Mouse (Mus musculus) limb, embryonic 15.5 days (tissue): ENCODE data around the gene Cbfa2t2. TPM values are rescaled to one million over a fixed set of nuclear protein-coding genes. Genes with fewer than 3 reads are reported as not detected.

Experiments used
- ATAC-seq: fragments of 200-750 bp; cut with Nextera tagmentation; 2 replicates; pipeline ENCODE4 v1.8.0; 2017; ENCODE audit warnings: low read depth, moderate TSS enrichment; ENCODE audit not compliant: insufficient number of reproducible peaks, low FRiP score, low TSS enrichment
- H3K27ac ChIP-seq: fragments of 300-500 bp; sonication (generic); 2 replicates; pipeline ENCODE4 v1.5.1; 2015; ENCODE audit warnings: moderate library complexity, mild to moderate bottlenecking, inconsistent platforms
- H3K27me3 ChIP-seq: fragments of 300-500 bp; sonication (generic); 2 replicates; pipeline ENCODE4 v1.6.1; 2015; ENCODE audit warnings: inconsistent platforms
- H3K36me3 ChIP-seq: fragments of 300-500 bp; sonication (generic); 2 replicates; pipeline ENCODE4 v1.6.1; 2015; ENCODE audit warnings: inconsistent platforms
- H3K4me1 ChIP-seq: fragments of 300-500 bp; sonication (generic); 2 replicates; pipeline ENCODE4 v1.6.1; 2015; ENCODE audit warnings: inconsistent platforms
- H3K4me2 ChIP-seq: fragments of 300-500 bp; sonication (generic); 2 replicates; pipeline ENCODE4 v1.6.1; 2015; ENCODE audit warnings: mild to moderate bottlenecking, inconsistent platforms
- H3K4me3 ChIP-seq: fragments of 300-500 bp; sonication (generic); 2 replicates; pipeline ENCODE4 v1.5.1; 2015; ENCODE audit warnings: mild to moderate bottlenecking, inconsistent platforms
- H3K9ac ChIP-seq: fragments of 300-500 bp; sonication (generic); 2 replicates; pipeline ENCODE4 v1.6.1; 2015; ENCODE audit warnings: inconsistent platforms
- H3K9me3 ChIP-seq: fragments of 300-500 bp; sonication (generic); 2 replicates; pipeline ENCODE4 v1.6.1; 2016; ENCODE audit warnings: inconsistent platforms
- WGBS: fragments of 180-500 bp; shearing (Covaris S2); methylation state at CpG from one replicate; pipeline ENCODE4 v1.1.7; 2015; 5-methylcytosine and 5-hydroxymethylcytosine counted together
- polyA plus RNA-seq: library from polyadenylated mRNA; unstranded; fragments of >200 nt; fragmentation: Nextera tagmentation; extraction: Ambion mirVana; gene quantifications from 2 replicates; pipeline ENCODE4 v1.2.1, GENCODE M21; 2015

The Cbfa2t2 gene
- polyA plus RNA-seq, 1 experiment from 2014 or later, result 41.3 TPM

- H3K4me3 ChIP-seq, result no peak overlapping the region
- H3K9me3 ChIP-seq, result no peaks in the 10 kb centered on the region
- ATAC-seq, result no peak
- H3K9ac ChIP-seq, result no peak overlapping the region
- H3K36me3 ChIP-seq, result no peaks in the 10 kb centered on the region
- WGBS, result 43% methylated on average over 2 of the region's 2 CpGs
- peaks cover 20% of the 10 kb centered on the region; the same call in 1 of the 2 replicates for H3K4me1 ChIP-seq
- H3K27me3 ChIP-seq, result 0 out of 2 replicates have a peak, but pooled peaks cover 3% of the 10 kb centered on the region
- no peak overlapping the region for H3K4me2 ChIP-seq
- H3K27ac ChIP-seq, result no peak overlapping the region
Observed at GRCm38 (mm10) chr2:154410355-154410754, 25.9 kb upstream of the Cbfa2t2 start.

GRCm38 (mm10) chr2:154412018-154412666 is 24.1 kb upstream of the Cbfa2t2 start:
- no peak overlapping the region for H3K9ac ChIP-seq
- no peak overlapping the region for H3K27ac ChIP-seq
- WGBS, result 64% methylated on average over 7 of the region's 7 CpGs
- 0 out of 2 replicates have a peak, but pooled peaks have one; percentile 64 for ATAC-seq
- H3K4me1 ChIP-seq, result peaks cover 9% of the 10 kb centered on the region; the same call in 1 of the 2 replicates
- H3K4me3 ChIP-seq, result no peak overlapping the region
- H3K4me2 ChIP-seq, result no peak overlapping the region
- H3K27me3 ChIP-seq, result 0 out of 2 replicates have a peak, but pooled peaks cover 3% of the 10 kb centered on the region
- H3K9me3 ChIP-seq, result no peaks in the 10 kb centered on the region
- H3K36me3 ChIP-seq, result no peaks in the 10 kb centered on the region

DNA sequence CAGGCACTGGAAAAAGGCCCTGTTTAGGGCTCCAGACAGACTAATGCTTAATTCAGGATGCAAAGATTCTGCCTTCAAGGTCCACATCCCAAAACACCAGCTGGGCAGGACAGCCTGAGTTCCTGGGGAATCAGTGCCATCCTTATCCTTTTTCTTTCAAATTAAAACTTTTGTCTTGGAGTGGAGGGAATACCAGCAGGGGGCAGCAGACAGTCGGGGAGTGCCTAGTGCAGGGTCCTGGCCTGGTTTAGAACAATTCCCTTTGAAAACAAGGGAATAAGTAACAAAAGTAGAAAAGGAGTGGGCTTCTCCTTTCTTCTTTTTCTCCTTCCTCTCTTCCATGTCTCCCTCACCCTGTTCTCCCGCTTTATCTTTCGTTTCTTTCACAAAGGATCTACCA is 19.2 kb upstream of the Cbfa2t2 start:
- H3K4me3 ChIP-seq, result no peak overlapping the region
- H3K9me3 ChIP-seq, result no peaks in the 10 kb centered on the region
- no peak overlapping the region for H3K27ac ChIP-seq
- no peaks in the 10 kb centered on the region for H3K27me3 ChIP-seq
- H3K36me3 ChIP-seq, result no peaks in the 10 kb centered on the region
- peaks cover 15% of the 10 kb centered on the region for H3K4me1 ChIP-seq
- H3K9ac ChIP-seq, result no peak overlapping the region
- H3K4me2 ChIP-seq, result no peak overlapping the region
- no peak for ATAC-seq
- 17% methylated on average over 3 of the region's 3 CpGs for WGBS

GRCm38 (mm10) chr2:154418001-154418400 is 18.3 kb upstream of the Cbfa2t2 start:
- no peaks in the 10 kb centered on the region for H3K27me3 ChIP-seq
- no peak overlapping the region for H3K9ac ChIP-seq
- no peaks in the 10 kb centered on the region for H3K36me3 ChIP-seq
- no peak overlapping the region for H3K4me2 ChIP-seq
- no peaks in the 10 kb centered on the region for H3K9me3 ChIP-seq
- H3K4me3 ChIP-seq, result no peak overlapping the region
- 87% methylated on average over 7 of the region's 7 CpGs for WGBS
- ATAC-seq, result no peak
- H3K4me1 ChIP-seq, result peaks cover 15% of the 10 kb centered on the region
- H3K27ac ChIP-seq, result no peak overlapping the region

GRCm38 (mm10) chr2:154419631-154420515 is 16.4 kb upstream of the Cbfa2t2 start:
- 57% methylated on average over 9 of the region's 9 CpGs for WGBS
- Histone ChIP-seq H3K4me1 (peaks cover 15% of the 10 kb centered on the region), H3K27ac (no peak overlapping the region), H3K36me3 (no peaks in the 10 kb centered on the region), H3K4me2 (no peak overlapping the region), H3K9me3 (no peaks in the 10 kb centered on the region), H3K4me3 (no peak overlapping the region), H3K9ac (no peak overlapping the region), H3K27me3 (no peaks in the 10 kb centered on the region)
- no peak for ATAC-seq

DNA sequence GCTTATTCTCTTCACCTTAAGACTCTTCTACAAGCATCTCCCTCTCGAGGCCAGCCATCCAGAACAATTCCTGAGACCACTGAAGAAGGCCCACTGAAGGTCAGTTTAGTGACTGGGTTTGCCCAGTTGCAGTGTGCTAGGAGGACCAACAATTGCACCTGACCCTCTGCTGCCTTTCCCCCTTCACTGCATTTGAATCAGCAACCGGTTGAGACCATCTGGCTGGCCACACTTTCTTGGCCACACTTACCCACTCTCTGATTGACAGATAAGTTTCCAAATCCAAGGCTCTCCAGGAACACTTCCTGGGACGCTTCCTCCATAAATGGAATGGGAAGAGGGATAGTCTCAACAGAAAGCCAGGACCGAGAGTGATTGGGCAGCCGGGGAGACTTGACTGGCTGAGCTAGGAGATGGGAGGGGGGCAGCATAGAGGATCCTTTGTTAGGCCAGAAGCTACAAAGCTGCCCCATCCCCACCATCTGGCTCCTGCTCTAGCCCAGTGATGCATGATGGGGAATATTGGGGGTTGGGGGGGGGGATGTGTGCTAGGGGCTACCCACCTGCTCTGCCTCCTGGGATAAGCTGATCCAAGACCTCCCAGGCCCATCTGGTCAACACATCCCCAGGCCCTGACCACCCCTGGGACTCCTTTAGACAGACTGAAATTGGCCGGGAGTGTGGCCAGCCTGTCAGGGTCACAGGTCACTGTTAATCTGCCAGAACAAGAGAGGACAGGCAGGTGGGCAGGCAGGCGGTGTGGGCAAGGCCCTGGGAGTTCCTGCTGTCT is 15.1 kb upstream of the Cbfa2t2 start:
- 0 out of 2 replicates have a peak, but pooled peaks have one; percentile 44 for ATAC-seq
- Histone ChIP-seq H3K4me1 (peaks cover 17% of the 10 kb centered on the region), H3K4me3 (no peak overlapping the region), H3K27ac (no peak overlapping the region), H3K9ac (no peak overlapping the region), H3K4me2 (no peak overlapping the region), H3K9me3 (no peaks in the 10 kb centered on the region), H3K36me3 (no peaks in the 10 kb centered on the region), H3K27me3 (no peaks in the 10 kb centered on the region)
- 47% methylated on average over 7 of the region's 7 CpGs for WGBS

GRCm38 (mm10) chr2:154422181-154422580 is 14.1 kb upstream of the Cbfa2t2 start:
- H3K27ac ChIP-seq, result no peak overlapping the region
- ATAC-seq, result no peak
- no peak overlapping the region for H3K4me2 ChIP-seq
- no peak overlapping the region for H3K9ac ChIP-seq
- peaks cover 23% of the 10 kb centered on the region for H3K4me1 ChIP-seq
- no peaks in the 10 kb centered on the region for H3K36me3 ChIP-seq
- H3K9me3 ChIP-seq, result no peaks in the 10 kb centered on the region
- no peak overlapping the region for H3K4me3 ChIP-seq
- no peaks in the 10 kb centered on the region for H3K27me3 ChIP-seq
- 70% methylated on average over 5 of the region's 5 CpGs for WGBS

- Histone ChIP-seq H3K27ac (no peak overlapping the region), H3K27me3 (no peaks in the 10 kb centered on the region), H3K4me1 (peaks cover 30% of the 10 kb centered on the region), H3K36me3 (no peaks in the 10 kb centered on the region), H3K9me3 (no peaks in the 10 kb centered on the region), H3K4me2 (no peak overlapping the region), H3K9ac (no peak overlapping the region), H3K4me3 (no peak overlapping the region)
- ATAC-seq, result no peak
- 93% methylated on average over 2 of the region's 2 CpGs for WGBS
Observed at GRCm38 (mm10) chr2:154423548-154423947, 12.7 kb upstream of the Cbfa2t2 start.

DNA sequence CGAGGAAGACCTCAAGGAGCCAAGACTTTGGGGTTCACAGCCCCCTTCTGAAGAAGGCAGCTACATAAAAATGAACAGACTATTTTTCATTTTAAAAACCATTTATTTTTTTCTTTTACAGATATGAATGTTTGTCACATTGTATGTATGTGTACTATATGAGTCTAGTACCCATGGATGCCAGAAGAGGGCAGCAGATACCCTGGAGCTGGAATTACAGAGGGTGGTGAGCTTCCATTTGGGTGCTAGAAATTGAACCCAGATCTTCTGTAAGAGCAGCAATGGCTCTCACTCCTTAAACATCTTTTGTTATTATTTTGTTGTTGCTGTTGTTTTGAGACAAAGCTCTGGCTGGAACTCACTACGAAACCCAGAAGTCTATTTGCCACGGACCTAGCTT is 10.8 kb upstream of the Cbfa2t2 start:
- no peaks in the 10 kb centered on the region for H3K27me3 ChIP-seq
- no peak overlapping the region for H3K4me3 ChIP-seq
- H3K36me3 ChIP-seq, result no peaks in the 10 kb centered on the region
- H3K9ac ChIP-seq, result no peak overlapping the region
- H3K4me2 ChIP-seq, result no peak overlapping the region
- H3K4me1 ChIP-seq, result peaks cover 22% of the 10 kb centered on the region
- H3K27ac ChIP-seq, result no peak overlapping the region
- no peaks in the 10 kb centered on the region for H3K9me3 ChIP-seq
- WGBS, result 82% methylated on average over 3 of the region's 3 CpGs
- ATAC-seq, result no peak

DNA sequence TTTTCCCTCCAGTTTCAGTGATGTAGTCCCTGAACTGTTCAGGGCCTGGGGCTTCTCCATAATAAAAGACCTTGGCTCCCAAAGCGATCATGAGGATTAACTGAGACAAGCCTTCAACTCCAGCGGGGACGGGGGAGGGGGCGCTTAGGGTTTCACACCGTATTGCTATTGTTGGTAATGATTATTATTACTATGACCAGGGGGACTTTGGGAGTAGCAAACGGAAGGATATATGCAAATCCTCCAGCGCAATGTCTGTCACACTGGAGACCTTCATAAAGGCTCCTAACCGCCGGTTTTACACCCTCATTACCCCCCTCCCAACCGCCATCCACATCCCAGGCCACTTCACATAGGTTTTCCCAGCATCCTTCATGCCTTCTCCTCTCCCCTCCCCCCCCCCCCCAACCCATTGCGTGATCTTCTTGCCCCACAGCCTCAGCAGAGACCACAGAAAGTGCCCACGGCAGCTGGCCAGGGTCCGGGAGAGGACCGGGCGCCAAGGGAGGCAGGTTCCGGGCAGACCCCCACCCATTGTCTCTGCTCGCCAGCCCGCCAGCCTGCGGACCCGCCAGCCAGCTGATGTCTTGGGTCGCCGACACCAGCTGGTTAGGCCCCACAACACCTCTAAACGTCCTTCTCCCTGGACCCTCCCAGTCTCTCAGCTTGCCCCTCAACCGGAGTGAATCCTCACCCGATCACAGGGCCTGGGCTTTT is 9.9 kb upstream of the Cbfa2t2 start:
- no peak for ATAC-seq
- peak overlapping the region; percentile 57 for H3K4me2 ChIP-seq
- H3K4me1 ChIP-seq, result peaks cover 17% of the 10 kb centered on the region
- 7% methylated on average over 24 of the region's 25 CpGs for WGBS
- H3K27ac ChIP-seq, result no peak overlapping the region
- H3K9ac ChIP-seq, result peak overlapping the region; percentile 45
- H3K4me3 ChIP-seq, result peak overlapping the region; percentile 37
- no peaks in the 10 kb centered on the region for H3K27me3 ChIP-seq
- no peaks in the 10 kb centered on the region for H3K36me3 ChIP-seq
- no peaks in the 10 kb centered on the region for H3K9me3 ChIP-seq
